Mouse (Mus musculus): ENCODE measurements around the gene Spock1. TPM values are rescaled to one million over a fixed set of nuclear protein-coding genes. Genes with fewer than 3 reads are reported as not detected.
A peak's percentile ranks its signal among the peaks of the same experiment; 100 is the strongest.
"Not testable (repeated sequence)": the region's sequence is repeated elsewhere in the genome, so short reads cannot be mapped to it uniquely, and the experiment has no call there.

Gene Spock1
- polyA plus RNA-seq, 1 experiment from 2014 or later: 12.5 TPM

- H3K27me3 ChIP-seq (replicated peaks; ENCODE audit: control insufficient read depth, insufficient read depth, low read length): no peaks in the 10 kb centered on the region
- H3K36me3 ChIP-seq (ENCODE audit: control insufficient read depth, insufficient read depth, low read length): no peaks in the 10 kb centered on the region
- peak; percentile 53 for DNase-seq (ENCODE audit: low spot score)
- H3K4me3 ChIP-seq (ENCODE audit: low read depth, low read length): no peak overlapping the region
- 62% methylated on average over 8 of the region's 8 CpGs for WGBS
- H3K4me2 ChIP-seq (ENCODE audit: low read depth, low read length): no peak overlapping the region
- ATAC-seq (ENCODE audit: low read depth): peak; percentile 65
- no peaks in the 10 kb centered on the region for H3K9me3 ChIP-seq (ENCODE audit: control insufficient read depth, low read length)
- H3K27ac ChIP-seq (replicated peaks; ENCODE audit: low read depth, low read length): no peak overlapping the region
- no peak overlapping the region for H3K9ac ChIP-seq (ENCODE audit: low read depth, low read length)
- no peaks in the 10 kb centered on the region for H3K4me1 ChIP-seq (ENCODE audit: control insufficient read depth, insufficient read depth, low read length)
Measured at GRCm38 (mm10) chr13:57603226-57603625, 304.9 kb downstream of the Spock1 start.

- WGBS: 93% methylated on average over 6 of the region's 6 CpGs
- ATAC-seq (ENCODE audit: low read depth) (no peak), DNase-seq (ENCODE audit: low spot score) (no peak)
- H3K27me3 ChIP-seq (replicated peaks; ENCODE audit: control insufficient read depth, insufficient read depth, low read length): no peaks in the 10 kb centered on the region
- no peak overlapping the region for H3K27ac ChIP-seq (replicated peaks; ENCODE audit: low read depth, low read length)
- H3K4me1 ChIP-seq (ENCODE audit: control insufficient read depth, insufficient read depth, low read length): no peaks in the 10 kb centered on the region
- no peak overlapping the region for H3K4me3 ChIP-seq (ENCODE audit: low read depth, low read length)
- H3K9ac ChIP-seq (ENCODE audit: low read depth, low read length): no peak overlapping the region
- no peak overlapping the region for H3K4me2 ChIP-seq (ENCODE audit: low read depth, low read length)
- no peaks in the 10 kb centered on the region for H3K9me3 ChIP-seq (ENCODE audit: control insufficient read depth, low read length)
- H3K36me3 ChIP-seq (ENCODE audit: control insufficient read depth, insufficient read depth, low read length): no peaks in the 10 kb centered on the region
Measured at GRCm38 (mm10) chr13:57595761-57596051, 312.4 kb downstream of the Spock1 start.

GRCm38 (mm10) chr13:57595032-57595760 lies 312.9 kb downstream of the Spock1 start:
- no peak overlapping the region for H3K9ac ChIP-seq (ENCODE audit: low read depth, low read length)
- H3K4me2 ChIP-seq (ENCODE audit: low read depth, low read length): no peak overlapping the region
- 74% methylated on average over 15 of the region's 15 CpGs for WGBS
- no peak overlapping the region for H3K27ac ChIP-seq (replicated peaks; ENCODE audit: low read depth, low read length)
- no peaks in the 10 kb centered on the region for H3K36me3 ChIP-seq (ENCODE audit: control insufficient read depth, insufficient read depth, low read length)
- H3K27me3 ChIP-seq (replicated peaks; ENCODE audit: control insufficient read depth, insufficient read depth, low read length): no peaks in the 10 kb centered on the region
- ATAC-seq (ENCODE audit: low read depth) (no peak), DNase-seq (ENCODE audit: low spot score) (no peak)
- H3K9me3 ChIP-seq (ENCODE audit: control insufficient read depth, low read length): no peaks in the 10 kb centered on the region
- H3K4me1 ChIP-seq (ENCODE audit: control insufficient read depth, insufficient read depth, low read length): no peaks in the 10 kb centered on the region
- H3K4me3 ChIP-seq (ENCODE audit: low read depth, low read length): no peak overlapping the region

- H3K9me3 ChIP-seq (ENCODE audit: control insufficient read depth, low read length); H3K4me3 ChIP-seq (ENCODE audit: low read depth, low read length); DNase-seq (ENCODE audit: low spot score); H3K9ac ChIP-seq (ENCODE audit: low read depth, low read length); H3K27ac ChIP-seq (replicated peaks; ENCODE audit: low read depth, low read length); H3K36me3 ChIP-seq (ENCODE audit: control insufficient read depth, insufficient read depth, low read length); H3K27me3 ChIP-seq (replicated peaks; ENCODE audit: control insufficient read depth, insufficient read depth, low read length); H3K4me2 ChIP-seq (ENCODE audit: low read depth, low read length): not testable (repeated sequence)
- H3K4me1 ChIP-seq (ENCODE audit: control insufficient read depth, insufficient read depth, low read length): peaks cover 10% of the 10 kb centered on the region
- peak; percentile 35; the same call in 1 of the 2 replicates for ATAC-seq (ENCODE audit: low read depth)
- 92% methylated on average over 4 of the region's 4 CpGs for WGBS
Measured at GRCm38 (mm10) chr13:57589338-57589914, 318.7 kb downstream of the Spock1 start.

- 32% methylated on average over 10 of the region's 10 CpGs for WGBS
- H3K9me3 ChIP-seq (ENCODE audit: control insufficient read depth, low read length): no peaks in the 10 kb centered on the region
- H3K4me2 ChIP-seq (ENCODE audit: low read depth, low read length): no peak overlapping the region
- no peak overlapping the region for H3K9ac ChIP-seq (ENCODE audit: low read depth, low read length)
- peaks cover 10% of the 10 kb centered on the region for H3K4me1 ChIP-seq (ENCODE audit: control insufficient read depth, insufficient read depth, low read length)
- H3K27ac ChIP-seq (replicated peaks; ENCODE audit: low read depth, low read length): no peak overlapping the region
- peak; percentile 61 for DNase-seq (ENCODE audit: low spot score)
- no peak overlapping the region for H3K4me3 ChIP-seq (ENCODE audit: low read depth, low read length)
- H3K27me3 ChIP-seq (replicated peaks; ENCODE audit: control insufficient read depth, insufficient read depth, low read length): no peaks in the 10 kb centered on the region
- peak; percentile 81 for ATAC-seq (ENCODE audit: low read depth)
- no peaks in the 10 kb centered on the region for H3K36me3 ChIP-seq (ENCODE audit: control insufficient read depth, insufficient read depth, low read length)
Measured at GRCm38 (mm10) chr13:57588558-57589273, 319.4 kb downstream of the Spock1 start.

GRCm38 (mm10) chr13:57585131-57585530 lies 323.0 kb downstream of the Spock1 start:
- Histone ChIP-seq H3K27me3 (replicated peaks; ENCODE audit: control insufficient read depth, insufficient read depth, low read length) (no peaks in the 10 kb centered on the region), H3K4me3 (ENCODE audit: low read depth, low read length) (no peak overlapping the region), H3K4me1 (ENCODE audit: control insufficient read depth, insufficient read depth, low read length) (peaks cover 10% of the 10 kb centered on the region), H3K27ac (replicated peaks; ENCODE audit: low read depth, low read length) (no peak overlapping the region), H3K4me2 (ENCODE audit: low read depth, low read length) (no peak overlapping the region), H3K9me3 (ENCODE audit: control insufficient read depth, low read length) (no peaks in the 10 kb centered on the region), H3K9ac (ENCODE audit: low read depth, low read length) (no peak overlapping the region), H3K36me3 (ENCODE audit: control insufficient read depth, insufficient read depth, low read length) (no peaks in the 10 kb centered on the region)
- ATAC-seq (ENCODE audit: low read depth) (no peak), DNase-seq (ENCODE audit: low spot score) (peak; percentile 49)
- 45% methylated on average over 3 of the region's 3 CpGs for WGBS

GRCm38 (mm10) chr13:57582314-57582976 lies 325.7 kb downstream of the Spock1 start:
- Histone ChIP-seq H3K9me3 (ENCODE audit: control insufficient read depth, low read length) (no peaks in the 10 kb centered on the region), H3K27me3 (replicated peaks; ENCODE audit: control insufficient read depth, insufficient read depth, low read length) (no peaks in the 10 kb centered on the region), H3K9ac (ENCODE audit: low read depth, low read length) (no peak overlapping the region), H3K4me1 (ENCODE audit: control insufficient read depth, insufficient read depth, low read length) (peaks cover 2% of the 10 kb centered on the region; the same call in 1 of the 2 replicates), H3K36me3 (ENCODE audit: control insufficient read depth, insufficient read depth, low read length) (no peaks in the 10 kb centered on the region), H3K4me2 (ENCODE audit: low read depth, low read length) (no peak overlapping the region), H3K27ac (replicated peaks; ENCODE audit: low read depth, low read length) (no peak overlapping the region), H3K4me3 (ENCODE audit: low read depth, low read length) (no peak overlapping the region)
- no peak for ATAC-seq (ENCODE audit: low read depth)
- no peak for DNase-seq (ENCODE audit: low spot score)
- WGBS: 79% methylated on average over 12 of the region's 12 CpGs

- Histone ChIP-seq H3K27ac (replicated peaks; ENCODE audit: low read depth, low read length) (no peak overlapping the region), H3K4me1 (ENCODE audit: control insufficient read depth, insufficient read depth, low read length) (no peaks in the 10 kb centered on the region), H3K9me3 (ENCODE audit: control insufficient read depth, low read length) (no peaks in the 10 kb centered on the region), H3K9ac (ENCODE audit: low read depth, low read length) (no peak overlapping the region), H3K27me3 (replicated peaks; ENCODE audit: control insufficient read depth, insufficient read depth, low read length) (no peaks in the 10 kb centered on the region), H3K4me2 (ENCODE audit: low read depth, low read length) (no peak overlapping the region), H3K36me3 (ENCODE audit: control insufficient read depth, insufficient read depth, low read length) (no peaks in the 10 kb centered on the region), H3K4me3 (ENCODE audit: low read depth, low read length) (no peak overlapping the region)
- ATAC-seq (ENCODE audit: low read depth) (no peak), DNase-seq (ENCODE audit: low spot score) (no peak)
- WGBS: 92% methylated on average over 5 of the region's 5 CpGs
Measured at GRCm38 (mm10) chr13:57577541-57578244, 330.4 kb downstream of the Spock1 start.
